Mouse (Mus musculus) retina, embryonic 14.5 days (tissue): Measurements from ENCODE around the gene Lzic.

Experiments
- DNase-seq: peaks from one replicate; pipeline ENCODE4 v3.0.0-alpha.2; 2015; ENCODE audit warnings: low spot score

The Lzic gene

GRCm38 (mm10) chr4:149484566-149484965 is 463 bp upstream of the Lzic start:
- DNase-seq = peak; percentile 15

GRCm38 (mm10) chr4:149485825-149486206 is 787 bp downstream of the Lzic start:
- peak; percentile 52 for DNase-seq

GRCm38 (mm10) chr4:149487729-149488128 is 2.7 kb downstream of the Lzic start:
- DNase-seq = no peak

- DNase-seq = no peak
These were observed 4.6 kb downstream of the Lzic start for GRCm38 (mm10) chr4:149489415-149490240.

- no peak for DNase-seq
These were observed 6.1 kb downstream of the Lzic start for GRCm38 (mm10) chr4:149491151-149491550.

GRCm38 (mm10) chr4:149496612-149497011 is 11.6 kb downstream of the Lzic start:
- peak; percentile 54 for DNase-seq

- DNase-seq = no peak
These were observed 13.9 kb downstream of the Lzic start for GRCm38 (mm10) chr4:149498901-149499300.

GRCm38 (mm10) chr4:149499790-149500189 is 14.8 kb downstream of the Lzic start:
- DNase-seq = no peak

GRCm38 (mm10) chr4:149504363-149504762 is 19.3 kb downstream of the Lzic start:
- no peak for DNase-seq

- DNase-seq = no peak
These were observed 19.8 kb downstream of the Lzic start for GRCm38 (mm10) chr4:149504858-149505257.

GRCm38 (mm10) chr4:149505261-149505967 is 20.4 kb downstream of the Lzic start:
- peak; percentile 79 for DNase-seq

GRCm38 (mm10) chr4:149506904-149507303 is 21.9 kb downstream of the Lzic start:
- DNase-seq = no peak

- DNase-seq = peak; percentile 42
These were observed 26.2 kb downstream of the Lzic start for GRCm38 (mm10) chr4:149511221-149511646.

GRCm38 (mm10) chr4:149512072-149512471 is 27.0 kb downstream of the Lzic start:
- DNase-seq = no peak

GRCm38 (mm10) chr4:149515706-149516105 is 30.7 kb downstream of the Lzic start:
- DNase-seq = no peak

- peak; percentile 97 for DNase-seq
These were observed 32.9 kb downstream of the Lzic start, which contains the start of gene Ctnnbip1 for GRCm38 (mm10) chr4:149517868-149518340. Gene Ctnnbip1, plus strand, starts transcription at chr4:149518236.

GRCm38 (mm10) chr4:149518351-149519220 is 33.6 kb downstream of the Lzic start:
- DNase-seq = no peak

- DNase-seq = no peak
These were observed 36.2 kb downstream of the Lzic start for GRCm38 (mm10) chr4:149521258-149521657.

- DNase-seq = no peak
These were observed 38.9 kb downstream of the Lzic start for GRCm38 (mm10) chr4:149523961-149524360.

GRCm38 (mm10) chr4:149525170-149525569 is 40.1 kb downstream of the Lzic start:
- no peak for DNase-seq

- no peak for DNase-seq
These were observed 40.8 kb downstream of the Lzic start for GRCm38 (mm10) chr4:149525811-149526210.

GRCm38 (mm10) chr4:149526330-149526729 is 41.3 kb downstream of the Lzic start:
- peak; percentile 35 for DNase-seq
